Mouse (Mus musculus): ENCODE data around the gene Lxn.

GRCm38 (mm10) chr3:67505286-67505685 is 41.6 kb upstream of the Lxn start:
- TF ChIP-seq CTCF (conservative IDR thresholded peaks at IDR 0.05 in 1 of 2, IDR thresholded peaks at IDR 0.05 in 1 of 2; ENCODE audit: low read depth in 2 of 2, low read length in 2 of 2) (no peak), NELFE (IDR thresholded peaks at IDR 0.05; ENCODE audit: low read depth, low read length) (no peak), EP300 (IDR thresholded peaks at IDR 0.05; ENCODE audit: low read length) (no peak), JUN (IDR thresholded peaks at IDR 0.05; ENCODE audit: insufficient read depth, low read depth, low read length) (no peak), GABPA (IDR thresholded peaks at IDR 0.05; ENCODE audit: insufficient replicate concordance, low read depth, low read length) (no peak), POLR2A (IDR thresholded peaks at IDR 0.05; ENCODE audit: low read depth, low read length) (no peak)
